In genomic region chr17:81064979-81065311, GRCm38 (mm10) we compare ENCODE assay signal across 7 mouse cellular contexts. TPM values are rescaled to one million over a fixed set of nuclear protein-coding genes. Genes with fewer than 3 reads are reported as not detected.
DNase-seq lines count a peak whose midpoint lies in the region; ATAC-seq lines count a peak whose summit lies in the region.

Gene Thumpd2, minus strand, starts transcription at chr17:81065082.

- H3K4me2 ChIP-seq in intestine, embryonic 16.5 days (ENCODE audit: low read depth, low read length) = peak within 1 kb of the TSS; percentile 63
- H3K4me2 ChIP-seq in midbrain, embryonic 11.5 days = peak within 1 kb of the TSS; percentile 49

- H3K4me3 ChIP-seq in intestine, embryonic 16.5 days (ENCODE audit: low read length) = peak within 1 kb of the TSS; percentile 96
- H3K4me3 ChIP-seq in midbrain, embryonic 11.5 days (ENCODE audit: low read depth, low read length) = peak within 1 kb of the TSS; percentile 65

- H3K27me3 ChIP-seq in intestine, embryonic 16.5 days (replicated peaks; ENCODE audit: control insufficient read depth, insufficient read depth, low read length) = no peaks in the 10 kb centered on the region
- no peaks in the 10 kb centered on the region for H3K27me3 ChIP-seq in midbrain, embryonic 11.5 days (ENCODE audit: control insufficient read depth, insufficient read depth, low read length)

- DNase-seq in adrenal gland, adult 8-10 months = peak; percentile 81
- DNase-seq in embryo, embryonic 9.5 days (ENCODE audit: extremely low spot score) = peak; percentile 90
- peak; percentile 89 to 90 for DNase-seq in gastrocnemius, postnatal 4 days (ENCODE audit: low spot score in 2 of 2)
- peak; percentile 84 to 88 for DNase-seq in left cerebral cortex, postnatal 36 days (ENCODE audit: low spot score in 2 of 2)
- peak; percentile 99 for DNase-seq in midbrain, embryonic 11.5 days (ENCODE audit: low spot score, missing footprints)
- peak; percentile 77 for DNase-seq in skeletal muscle tissue, adult 2 months (ENCODE audit: low read depth, low spot score)

- peak; percentile 97 for ATAC-seq in intestine, embryonic 16.5 days
- ATAC-seq in midbrain, embryonic 11.5 days (ENCODE audit: low FRiP score) = peak; percentile 96

- intact Hi-C loops in left cerebral cortex, postnatal 36 days (cut with DNase I) = loop anchor here (5.0 kb wide), 1 partner anchor 37 kb away; no protein-coding TSS in a partner anchor

- WGBS in intestine, embryonic 16.5 days = under 1% methylated on average over 29 of the region's 29 CpGs
- 2% methylated on average over 29 of the region's 29 CpGs for WGBS in midbrain, embryonic 11.5 days

- peak within 1 kb of the TSS; percentile 77 for H3K27ac ChIP-seq in intestine, embryonic 16.5 days (ENCODE audit: low read length)
- H3K27ac ChIP-seq in midbrain, embryonic 11.5 days (ENCODE audit: low read depth, low read length) = no peak within 1 kb of the TSS

- no peaks in the 10 kb centered on the region for H3K36me3 ChIP-seq in intestine, embryonic 16.5 days (ENCODE audit: control insufficient read depth, insufficient read depth, low read length)
- no peaks in the 10 kb centered on the region for H3K36me3 ChIP-seq in midbrain, embryonic 11.5 days (ENCODE audit: control insufficient read depth, insufficient read depth, low read length)

- no peaks in the 10 kb centered on the region for H3K4me1 ChIP-seq in intestine, embryonic 16.5 days (ENCODE audit: control insufficient read depth, insufficient read depth, low read length)
- H3K4me1 ChIP-seq in midbrain, embryonic 11.5 days (ENCODE audit: control insufficient read depth, insufficient read depth, low read length) = no peaks in the 10 kb centered on the region

- H3K9ac ChIP-seq in intestine, embryonic 16.5 days (ENCODE audit: low read depth, low read length) = peak within 1 kb of the TSS; percentile 99
- peak within 1 kb of the TSS; percentile 86 for H3K9ac ChIP-seq in midbrain, embryonic 11.5 days (ENCODE audit: low read length)

- H3K9me3 ChIP-seq in intestine, embryonic 16.5 days (ENCODE audit: control insufficient read depth, low read length) = no peaks in the 10 kb centered on the region
- no peaks in the 10 kb centered on the region; the same call in 1 of the 2 replicates for H3K9me3 ChIP-seq in midbrain, embryonic 11.5 days (ENCODE audit: control insufficient read depth, low read length)

RNA-seq across cellular contexts. Expression of gene Thumpd2, which starts in this region (rescaled TPM):
- total RNA-seq in adrenal gland, adult 8-10 months (2022) = 10 to 100 TPM in 1 of 4 experiments, 1 to 10 TPM in 3; 6.9 to 10.7 (median 9.1) TPM
- total RNA-seq in gastrocnemius, postnatal 4 days (2021) = 1 to 10 TPM; 5.1 to 6.7 TPM
- 11.9 TPM in 2 replicates for polyA plus RNA-seq in intestine, embryonic 16.5 days (2015; fragmentation: Nextera tagmentation; extraction: Ambion mirVana)
- total RNA-seq in left cerebral cortex, postnatal 36 days (2021) = 1 to 10 TPM; 5.2 to 8.7 TPM
- 13.9 and 14.4 TPM in 2 replicates for polyA plus RNA-seq in midbrain, embryonic 11.5 days (2014; fragmentation: Nextera tagmentation; extraction: Ambion mirVana)
